Mouse (Mus musculus): ENCODE data around the gene Amz1.

The Amz1 gene

GRCm38 (mm10) chr5:140801782-140802181 lies 77.9 kb downstream of the Amz1 start:
- DNase-seq (ENCODE audit: low spot score), result no peak

DNA sequence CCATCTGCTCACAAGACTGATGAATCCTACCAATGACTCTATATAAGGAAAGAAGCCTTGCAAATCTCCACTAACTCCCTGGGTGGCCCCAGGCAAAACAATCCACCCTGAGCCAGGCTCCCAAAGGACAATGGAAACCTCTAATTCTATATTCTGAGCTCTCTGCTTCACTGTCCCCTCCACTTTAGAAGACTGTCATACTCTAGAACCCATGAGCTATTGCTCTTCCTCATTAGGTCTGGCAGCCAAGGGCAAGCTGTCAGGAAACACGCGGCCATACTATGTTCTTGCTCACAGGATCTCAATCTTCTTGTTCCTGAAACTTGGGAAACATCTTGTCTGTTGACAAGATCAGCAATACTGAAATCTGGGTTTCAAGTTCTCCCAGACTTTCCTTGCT lies 82.3 kb downstream of the Amz1 start:
- DNase-seq (ENCODE audit: low spot score), result no peak

GRCm38 (mm10) chr5:140806939-140807338 lies 83.0 kb downstream of the Amz1 start:
- DNase-seq (ENCODE audit: low spot score), result no peak
